Mouse (Mus musculus) midbrain, embryonic 16.5 days (tissue): ENCODE measurements around the gene Otoa. TPM values are rescaled to one million over a fixed set of nuclear protein-coding genes. Genes with fewer than 3 reads are reported as not detected.

Source experiments
- ATAC-seq: fragments of 200-750 bp; cut with Nextera tagmentation; 2 replicates; pipeline ENCODE4 v1.8.0; 2017; ENCODE audit warnings: moderate TSS enrichment
- H3K27ac ChIP-seq: fragments of 300-500 bp; sonication (generic); 2 replicates; pipeline ENCODE4 v1.5.1; 2014; ENCODE audit warnings: mild to moderate bottlenecking, low read length, mixed read lengths
- H3K27me3 ChIP-seq: fragments of 300-500 bp; sonication (generic); 2 replicates; pipeline ENCODE4 v1.6.1; 2014; ENCODE audit warnings: low read depth, low read length, mixed read lengths; ENCODE audit not compliant: control insufficient read depth, insufficient read depth
- H3K36me3 ChIP-seq: fragments of 300-500 bp; sonication (generic); 2 replicates; pipeline ENCODE4 v1.6.1; 2014; ENCODE audit warnings: mild to moderate bottlenecking, low read length, moderate library complexity, mixed read lengths; ENCODE audit not compliant: control insufficient read depth, insufficient read depth
- H3K4me1 ChIP-seq: fragments of 300-500 bp; sonication (generic); 2 replicates; pipeline ENCODE4 v1.6.1; 2014; ENCODE audit warnings: mild to moderate bottlenecking, low read length, mixed read lengths; ENCODE audit not compliant: control insufficient read depth, insufficient read depth
- H3K4me2 ChIP-seq: fragments of 300-500 bp; sonication (generic); 2 replicates; pipeline ENCODE4 v1.6.1; 2014; ENCODE audit warnings: mild to moderate bottlenecking, low read length, mixed read lengths
- H3K4me3 ChIP-seq: fragments of 300-500 bp; sonication (generic); 2 replicates; pipeline ENCODE4 v1.5.1; 2014; ENCODE audit warnings: low read depth, mild to moderate bottlenecking, low read length, moderate library complexity, mixed read lengths
- H3K9ac ChIP-seq: fragments of 300-500 bp; sonication (generic); 2 replicates; pipeline ENCODE4 v1.6.1; 2014; ENCODE audit warnings: low read depth, low read length, mixed read lengths
- H3K9me3 ChIP-seq: fragments of 300-500 bp; sonication (generic); replicated peaks from 2 replicates; pipeline ENCODE4 v1.6.1; 2014; ENCODE audit warnings: mild to moderate bottlenecking, low read length, mixed read lengths; ENCODE audit not compliant: control insufficient read depth, poor library complexity, severe bottlenecking
- WGBS: fragments of 180-500 bp; shearing (Covaris S2); extraction: QIAGEN DNeasy Blood & Tissue Kit; methylation state at CpG from one replicate; pipeline ENCODE4 v1.1.7; 2014; 5-methylcytosine and 5-hydroxymethylcytosine counted together
- polyA plus RNA-seq: library from polyadenylated mRNA; unstranded; fragments of >200 nt; fragmentation: Nextera tagmentation; extraction: Ambion mirVana; gene quantifications from 2 replicates; pipeline ENCODE4 v1.2.1, GENCODE M21; 2015

The Otoa gene
- polyA plus RNA-seq, 1 experiment from 2014 or later, result 0.19 TPM

GRCm38 (mm10) chr7:121088745-121089144 is 7.3 kb downstream of the Otoa start:
- Histone ChIP-seq H3K9ac (no peak overlapping the region), H3K27ac (no peak overlapping the region), H3K4me2 (no peak overlapping the region), H3K4me1 (peaks cover 7% of the 10 kb centered on the region; the same call in 1 of the 2 replicates), H3K4me3 (no peak overlapping the region), H3K36me3 (no peaks in the 10 kb centered on the region), H3K27me3 (no peaks in the 10 kb centered on the region), H3K9me3 (no peaks in the 10 kb centered on the region)
- WGBS, result 77% methylated on average over 5 of the region's 5 CpGs
- no peak for ATAC-seq

GRCm38 (mm10) chr7:121090748-121091147 is 9.3 kb downstream of the Otoa start:
- no peak overlapping the region for H3K9ac ChIP-seq
- H3K4me3 ChIP-seq, result no peak overlapping the region
- no peak overlapping the region for H3K27ac ChIP-seq
- H3K9me3 ChIP-seq, result no peaks in the 10 kb centered on the region
- no peak overlapping the region for H3K4me2 ChIP-seq
- ATAC-seq, result no peak
- H3K4me1 ChIP-seq, result peaks cover 2% of the 10 kb centered on the region; the same call in 1 of the 2 replicates
- H3K36me3 ChIP-seq, result no peaks in the 10 kb centered on the region
- H3K27me3 ChIP-seq, result no peaks in the 10 kb centered on the region
- WGBS, result 95% methylated on average over 7 of the region's 7 CpGs

- H3K27me3 ChIP-seq, result no peaks in the 10 kb centered on the region
- no peaks in the 10 kb centered on the region for H3K36me3 ChIP-seq
- no peak for ATAC-seq
- no peak overlapping the region for H3K4me2 ChIP-seq
- H3K4me1 ChIP-seq, result no peaks in the 10 kb centered on the region
- no peaks in the 10 kb centered on the region for H3K9me3 ChIP-seq
- 76% methylated on average over 4 of the region's 4 CpGs for WGBS
- no peak overlapping the region for H3K9ac ChIP-seq
- H3K27ac ChIP-seq, result no peak overlapping the region
- H3K4me3 ChIP-seq, result no peak overlapping the region
These were observed 11.6 kb downstream of the Otoa start for GRCm38 (mm10) chr7:121093026-121093425.

GRCm38 (mm10) chr7:121098614-121099389 is 17.4 kb downstream of the Otoa start:
- H3K9ac ChIP-seq, result no peak overlapping the region
- no peaks in the 10 kb centered on the region for H3K27me3 ChIP-seq
- ATAC-seq, result no peak
- no peak overlapping the region for H3K4me3 ChIP-seq
- no peak overlapping the region for H3K4me2 ChIP-seq
- 82% methylated on average over 7 of the region's 10 CpGs for WGBS
- no peaks in the 10 kb centered on the region for H3K9me3 ChIP-seq
- H3K4me1 ChIP-seq, result no peaks in the 10 kb centered on the region
- H3K36me3 ChIP-seq, result no peaks in the 10 kb centered on the region
- H3K27ac ChIP-seq, result no peak overlapping the region

- H3K4me1 ChIP-seq, result no peaks in the 10 kb centered on the region
- H3K9ac ChIP-seq, result no peak overlapping the region
- no peak overlapping the region for H3K4me3 ChIP-seq
- no peak overlapping the region for H3K4me2 ChIP-seq
- H3K27me3 ChIP-seq, result no peaks in the 10 kb centered on the region
- H3K9me3 ChIP-seq, result no peaks in the 10 kb centered on the region
- H3K36me3 ChIP-seq, result no peaks in the 10 kb centered on the region
- 73% methylated on average over 3 of the region's 3 CpGs for WGBS
- ATAC-seq, result no peak
- H3K27ac ChIP-seq, result no peak overlapping the region
These were observed 26.4 kb downstream of the Otoa start for GRCm38 (mm10) chr7:121107851-121108250.

- no peaks in the 10 kb centered on the region for H3K27me3 ChIP-seq
- 40% methylated on average over 3 of the region's 3 CpGs for WGBS
- no peak for ATAC-seq
- no peak overlapping the region for H3K4me3 ChIP-seq
- no peaks in the 10 kb centered on the region for H3K4me1 ChIP-seq
- no peak overlapping the region for H3K27ac ChIP-seq
- H3K4me2 ChIP-seq, result no peak overlapping the region
- no peaks in the 10 kb centered on the region for H3K9me3 ChIP-seq
- no peak overlapping the region for H3K9ac ChIP-seq
- no peaks in the 10 kb centered on the region for H3K36me3 ChIP-seq
These were observed 29.9 kb downstream of the Otoa start for GRCm38 (mm10) chr7:121111321-121111720.

- no peaks in the 10 kb centered on the region for H3K4me1 ChIP-seq
- 76% methylated on average over 3 of the region's 3 CpGs for WGBS
- no peak overlapping the region for H3K9ac ChIP-seq
- H3K4me2 ChIP-seq, result no peak overlapping the region
- no peaks in the 10 kb centered on the region for H3K27me3 ChIP-seq
- H3K36me3 ChIP-seq, result no peaks in the 10 kb centered on the region
- no peaks in the 10 kb centered on the region for H3K9me3 ChIP-seq
- no peak overlapping the region for H3K27ac ChIP-seq
- no peak overlapping the region for H3K4me3 ChIP-seq
- ATAC-seq, result no peak
These were observed 30.3 kb downstream of the Otoa start for GRCm38 (mm10) chr7:121111762-121112161.

- no peaks in the 10 kb centered on the region for H3K27me3 ChIP-seq
- H3K9ac ChIP-seq, result no peak overlapping the region
- peak overlapping the region; percentile 17; the same call in 1 of the 2 replicates for H3K4me2 ChIP-seq
- H3K4me1 ChIP-seq, result peaks cover 2% of the 10 kb centered on the region; the same call in 1 of the 2 replicates
- no peaks in the 10 kb centered on the region for H3K36me3 ChIP-seq
- no peak overlapping the region for H3K4me3 ChIP-seq
- 10% methylated on average over 10 of the region's 10 CpGs for WGBS
- H3K27ac ChIP-seq, result no peak overlapping the region
- no peaks in the 10 kb centered on the region for H3K9me3 ChIP-seq
- ATAC-seq, result peak; percentile 80
These were observed 38.8 kb downstream of the Otoa start for GRCm38 (mm10) chr7:121120143-121120818.

GRCm38 (mm10) chr7:121130837-121131236 is 49.4 kb downstream of the Otoa start:
- no peak overlapping the region for H3K9ac ChIP-seq
- no peak overlapping the region for H3K4me2 ChIP-seq
- H3K27me3 ChIP-seq, result no peaks in the 10 kb centered on the region
- no peaks in the 10 kb centered on the region for H3K4me1 ChIP-seq
- no peak for ATAC-seq
- no peak overlapping the region for H3K4me3 ChIP-seq
- H3K9me3 ChIP-seq, result peaks cover 4% of the 10 kb centered on the region; the same call in 1 of the 2 replicates
- H3K27ac ChIP-seq, result no peak overlapping the region
- WGBS, result 100% methylated on average over 2 of the region's 2 CpGs
- H3K36me3 ChIP-seq, result no peaks in the 10 kb centered on the region
